Mouse (Mus musculus): ENCODE measurements at regions not wholly inside any gene's neighbourhood (a gene's known extent, or its start where the extent isn't known, plus 50 kb on each side); places are given as distances from the start of the nearest gene placed in this dataset.
"Not testable (repeated sequence)": the region's sequence is repeated elsewhere in the genome, so short reads cannot be mapped to it uniquely, and the experiment has no call there.

DNA sequence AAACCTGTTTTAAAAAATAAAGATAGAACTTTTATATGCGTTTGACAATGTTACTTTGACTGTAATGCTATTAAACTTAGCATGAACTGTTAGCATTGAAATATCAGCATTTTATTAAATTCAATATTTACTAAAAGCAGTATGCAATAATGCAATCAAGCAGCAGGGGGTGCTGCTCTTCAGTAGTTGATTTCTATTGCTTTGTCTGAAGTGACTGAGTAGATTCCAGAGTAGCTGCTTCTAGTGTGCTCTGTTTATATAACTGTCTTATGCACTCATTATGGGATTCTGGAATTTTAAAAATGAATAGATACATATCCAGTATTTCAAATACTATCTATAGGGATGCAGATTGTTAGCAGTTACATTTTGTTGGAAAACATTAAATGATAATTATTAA lies 146.2 kb downstream of the Gm28710 start:
- no peak for TF ChIP-seq CTCF (IDR thresholded peaks at IDR 0.05; ENCODE audit: insufficient read depth, low read depth, low read length)
- TF ChIP-seq POLR2A (IDR thresholded peaks at IDR 0.05; ENCODE audit: insufficient read depth, low read depth, low read length), result no peak
- WGBS, result 75% methylated on average over 1 of the region's 1 CpGs
- H3K4me1 ChIP-seq (ENCODE audit: control insufficient read depth, insufficient read depth, low read length), result no peaks in the 10 kb centered on the region
- H3K4me3 ChIP-seq (ENCODE audit: insufficient read depth, low read depth, low read length), result no peak overlapping the region
- H3K27ac ChIP-seq (ENCODE audit: insufficient read depth, low read depth, low read length), result no peak overlapping the region

DNA sequence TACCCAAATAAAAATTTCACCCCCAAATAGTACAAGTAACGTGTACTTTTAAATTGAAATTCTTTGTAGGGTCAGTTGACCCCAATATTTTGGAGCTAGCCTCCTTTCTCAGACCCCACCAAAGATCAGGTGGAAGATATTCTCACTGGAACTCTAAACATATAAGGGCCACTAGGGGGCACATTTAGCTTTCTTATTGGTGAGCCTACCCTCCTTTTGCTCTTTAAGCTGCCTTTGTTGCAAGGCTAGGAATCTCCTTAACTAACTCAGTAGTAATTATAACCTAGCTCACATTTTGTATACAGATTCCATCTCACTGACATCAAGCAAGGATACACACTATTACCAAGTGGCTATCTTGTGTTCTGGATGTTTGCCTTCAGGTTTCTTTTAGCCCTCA lies 155.8 kb downstream of the Gm28710 start:
- Histone ChIP-seq H3K4me3 (ENCODE audit: insufficient read depth, low read depth, low read length) (no peak overlapping the region), H3K27ac (ENCODE audit: insufficient read depth, low read depth, low read length) (no peak overlapping the region), H3K4me1 (ENCODE audit: control insufficient read depth, insufficient read depth, low read length) (no peaks in the 10 kb centered on the region)
- TF ChIP-seq CTCF (IDR thresholded peaks at IDR 0.05; ENCODE audit: insufficient read depth, low read depth, low read length), result no peak
- TF ChIP-seq POLR2A (IDR thresholded peaks at IDR 0.05; ENCODE audit: insufficient read depth, low read depth, low read length), result no peak
- WGBS, result 41% methylated on average over 1 of the region's 1 CpGs

DNA sequence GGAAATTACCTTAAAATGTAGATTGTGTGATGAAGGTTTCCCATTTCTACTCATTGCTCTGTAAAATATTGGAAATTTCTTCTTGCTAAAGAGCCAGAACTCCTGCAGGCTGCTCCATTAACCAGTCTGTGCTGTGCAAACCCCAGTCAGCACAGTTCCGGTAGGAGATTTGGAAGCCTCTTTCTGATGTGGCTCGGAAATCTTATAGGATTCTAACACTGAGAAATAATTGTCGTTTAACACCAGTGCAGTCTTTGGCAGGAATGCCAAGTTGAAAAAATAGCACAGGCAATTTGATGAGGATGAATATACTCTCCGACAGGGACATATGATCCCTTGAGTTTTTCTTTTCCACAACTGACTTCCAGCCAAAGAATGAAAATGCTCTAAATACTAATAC lies 176.1 kb downstream of the Gm28710 start:
- H3K27ac ChIP-seq (ENCODE audit: insufficient read depth, low read depth, low read length), result no peak overlapping the region
- WGBS, result 70% methylated on average over 4 of the region's 4 CpGs
- no peak overlapping the region for H3K4me3 ChIP-seq (ENCODE audit: insufficient read depth, low read depth, low read length)
- no peaks in the 10 kb centered on the region for H3K4me1 ChIP-seq (ENCODE audit: control insufficient read depth, insufficient read depth, low read length)
- TF ChIP-seq CTCF (IDR thresholded peaks at IDR 0.05; ENCODE audit: insufficient read depth, low read depth, low read length) (no peak), POLR2A (IDR thresholded peaks at IDR 0.05; ENCODE audit: insufficient read depth, low read depth, low read length) (no peak)

DNA sequence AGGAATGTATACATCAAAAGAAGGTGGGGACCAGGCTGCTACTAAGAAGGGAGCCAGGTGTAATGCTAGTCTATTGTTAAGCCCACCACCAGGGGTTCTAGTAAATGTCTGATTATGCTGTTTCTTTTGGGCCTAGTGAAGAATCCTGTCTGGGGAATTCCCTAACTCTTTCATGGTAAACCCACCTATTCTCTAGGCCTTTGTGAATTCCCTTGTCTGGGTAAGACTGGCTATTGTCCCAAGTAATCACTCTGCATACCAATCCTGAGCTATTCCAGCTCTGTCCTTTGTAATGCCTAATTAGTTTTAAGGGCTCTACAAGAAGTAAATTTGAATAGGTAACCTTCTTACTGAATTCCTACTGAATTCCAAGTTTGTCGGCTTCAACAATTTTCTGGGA lies 177.2 kb downstream of the Gm28710 start:
- H3K27ac ChIP-seq (ENCODE audit: insufficient read depth, low read depth, low read length); H3K4me1 ChIP-seq (ENCODE audit: control insufficient read depth, insufficient read depth, low read length); H3K4me3 ChIP-seq (ENCODE audit: insufficient read depth, low read depth, low read length): not testable (repeated sequence)
- 51% methylated on average over 1 of the region's 1 CpGs for WGBS

DNA sequence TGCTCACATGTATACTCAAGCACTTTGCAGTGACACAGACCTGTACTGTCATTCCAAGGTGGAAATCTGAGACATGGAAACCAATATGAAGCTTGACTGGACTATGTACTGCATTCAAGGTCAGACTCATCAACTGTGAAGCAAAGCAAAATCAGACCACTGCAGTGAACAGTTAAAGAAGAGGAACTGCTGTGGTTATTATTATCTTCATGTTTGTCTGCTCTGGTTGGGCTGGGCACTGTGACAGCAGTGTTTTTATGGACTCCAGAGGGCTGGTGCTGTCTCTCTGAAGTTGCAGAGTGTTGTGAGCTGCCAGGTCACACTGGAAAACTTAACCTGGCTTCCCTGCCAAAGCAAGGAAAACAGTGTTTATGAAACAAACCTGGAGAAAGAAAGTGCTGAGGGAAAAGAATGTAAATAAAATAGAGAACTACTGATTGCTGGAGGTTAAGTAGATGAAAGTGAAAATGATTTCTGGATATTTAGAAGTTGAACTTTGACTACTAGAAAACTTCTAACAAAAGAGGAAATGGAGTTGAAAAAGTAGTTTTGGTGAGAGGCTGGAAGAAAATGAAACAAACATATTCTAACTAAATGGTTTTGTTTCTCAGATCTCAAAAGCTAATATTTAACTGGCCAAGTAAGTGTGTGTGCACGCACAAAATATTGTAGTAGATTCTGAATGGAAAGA lies 181.7 kb downstream of the Gm28710 start:
- H3K27ac ChIP-seq (ENCODE audit: insufficient read depth, low read depth, low read length), result no peak overlapping the region
- no peak overlapping the region for H3K4me3 ChIP-seq (ENCODE audit: insufficient read depth, low read depth, low read length)
- TF ChIP-seq CTCF (IDR thresholded peaks at IDR 0.05; ENCODE audit: insufficient read depth, low read depth, low read length), result no peak
- no peak for TF ChIP-seq POLR2A (IDR thresholded peaks at IDR 0.05; ENCODE audit: insufficient read depth, low read depth, low read length)
- H3K4me1 ChIP-seq (ENCODE audit: control insufficient read depth, insufficient read depth, low read length), result no peaks in the 10 kb centered on the region
- 87% methylated on average over 1 of the region's 1 CpGs for WGBS

DNA sequence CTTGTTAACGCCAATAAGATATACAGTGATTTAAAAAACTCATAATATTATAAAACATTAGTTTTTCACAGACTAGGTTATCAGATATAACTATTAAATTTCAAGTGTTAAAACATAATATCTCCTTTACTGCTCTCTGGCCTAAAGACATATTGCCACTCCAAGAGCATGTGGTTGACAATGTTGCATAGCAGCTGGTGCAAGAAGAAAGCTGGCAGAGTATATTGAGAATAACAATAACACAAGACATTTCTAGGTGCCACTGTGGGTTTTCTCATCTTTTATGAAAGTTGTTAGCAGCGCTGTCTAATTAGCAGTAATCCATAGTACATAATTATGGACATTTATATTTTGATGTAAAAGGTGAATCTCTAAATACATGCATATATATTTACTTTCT lies 184.4 kb downstream of the Gm28710 start:
- no peaks in the 10 kb centered on the region for H3K4me1 ChIP-seq (ENCODE audit: control insufficient read depth, insufficient read depth, low read length)
- 93% methylated on average over 2 of the region's 2 CpGs for WGBS
- H3K4me3 ChIP-seq (ENCODE audit: insufficient read depth, low read depth, low read length), result no peak overlapping the region
- H3K27ac ChIP-seq (ENCODE audit: insufficient read depth, low read depth, low read length), result no peak overlapping the region
- TF ChIP-seq POLR2A (IDR thresholded peaks at IDR 0.05; ENCODE audit: insufficient read depth, low read depth, low read length), result no peak
- TF ChIP-seq CTCF (IDR thresholded peaks at IDR 0.05; ENCODE audit: insufficient read depth, low read depth, low read length), result no peak

DNA sequence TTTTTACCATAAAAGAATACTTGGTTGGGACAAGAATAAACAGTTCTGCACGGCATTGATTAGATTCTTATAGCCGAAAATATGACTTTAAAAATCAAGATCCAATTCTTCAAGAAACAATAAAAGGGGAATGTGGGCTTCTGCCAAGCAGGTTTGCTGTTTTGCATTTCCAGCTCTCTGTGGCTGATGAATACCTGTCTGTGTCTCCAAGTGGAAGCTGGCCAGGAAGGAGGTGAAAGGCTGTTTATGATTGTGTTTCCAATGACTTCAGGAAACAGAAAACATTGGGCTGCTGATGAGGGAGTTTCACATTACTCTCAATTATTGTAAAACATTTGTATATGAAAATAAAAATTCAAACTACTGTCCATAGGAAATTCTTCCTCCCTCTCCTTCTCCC lies 193.3 kb downstream of the Gm28710 start:
- H3K4me1 ChIP-seq (ENCODE audit: control insufficient read depth, insufficient read depth, low read length), result no peaks in the 10 kb centered on the region
- WGBS, result 73% methylated on average over 2 of the region's 2 CpGs
- no peak overlapping the region for H3K27ac ChIP-seq (ENCODE audit: insufficient read depth, low read depth, low read length)
- no peak overlapping the region for H3K4me3 ChIP-seq (ENCODE audit: insufficient read depth, low read depth, low read length)
- TF ChIP-seq POLR2A (IDR thresholded peaks at IDR 0.05; ENCODE audit: insufficient read depth, low read depth, low read length), result no peak
- TF ChIP-seq CTCF (IDR thresholded peaks at IDR 0.05; ENCODE audit: insufficient read depth, low read depth, low read length), result no peak

DNA sequence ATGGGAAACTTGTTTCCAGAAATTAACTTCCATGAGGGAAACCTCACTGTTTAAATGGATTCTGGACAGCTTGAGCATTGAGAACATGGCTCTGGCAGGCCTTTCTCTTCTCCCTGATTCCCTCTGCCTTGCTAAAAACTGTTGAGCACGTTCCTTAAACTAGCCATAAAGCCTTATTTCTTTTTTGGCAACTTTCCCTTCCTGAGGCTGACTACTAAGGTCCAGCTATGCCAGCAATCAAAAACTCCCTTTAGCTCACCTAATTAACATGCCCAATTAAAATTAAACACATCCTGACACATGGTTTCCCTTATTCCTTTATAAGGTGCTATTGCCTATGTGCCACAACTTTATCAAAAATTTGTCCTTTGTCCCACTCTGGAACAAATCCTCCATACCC lies 199.9 kb downstream of the Gm28710 start:
- TF ChIP-seq CTCF (IDR thresholded peaks at IDR 0.05; ENCODE audit: insufficient read depth, low read depth, low read length), result no peak
- TF ChIP-seq POLR2A (IDR thresholded peaks at IDR 0.05; ENCODE audit: insufficient read depth, low read depth, low read length), result no peak
- Histone ChIP-seq H3K4me3 (ENCODE audit: insufficient read depth, low read depth, low read length) (no peak overlapping the region), H3K4me1 (ENCODE audit: control insufficient read depth, insufficient read depth, low read length) (no peaks in the 10 kb centered on the region), H3K27ac (ENCODE audit: insufficient read depth, low read depth, low read length) (no peak overlapping the region)
- 30% methylated on average over 1 of the region's 1 CpGs for WGBS

DNA sequence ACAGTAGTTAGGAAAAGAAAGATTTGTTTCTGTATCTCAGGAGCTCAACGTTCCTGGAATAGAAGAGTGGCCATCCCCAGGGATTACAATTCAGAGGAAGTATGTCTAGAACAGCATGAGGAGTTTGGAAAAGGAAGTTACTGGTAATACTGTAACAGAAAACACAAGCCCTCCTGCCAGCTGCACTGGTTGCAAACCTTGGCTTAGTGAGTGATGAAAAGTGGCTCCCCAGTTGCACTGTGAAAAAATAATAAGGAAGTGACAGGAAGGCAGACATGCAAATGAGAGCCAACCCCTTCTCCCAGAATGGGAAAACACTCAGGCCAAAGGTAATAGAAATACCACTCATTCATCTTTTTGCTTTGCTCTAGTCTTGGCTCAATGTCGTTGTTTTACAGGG lies 207.6 kb downstream of the Gm28710 start:
- no peak for TF ChIP-seq CTCF (IDR thresholded peaks at IDR 0.05; ENCODE audit: insufficient read depth, low read depth, low read length)
- no peak for TF ChIP-seq POLR2A (IDR thresholded peaks at IDR 0.05; ENCODE audit: insufficient read depth, low read depth, low read length)
- WGBS, result 43% methylated on average over 2 of the region's 2 CpGs
- H3K27ac ChIP-seq (ENCODE audit: insufficient read depth, low read depth, low read length), result no peak overlapping the region
- no peak overlapping the region for H3K4me3 ChIP-seq (ENCODE audit: insufficient read depth, low read depth, low read length)
- H3K4me1 ChIP-seq (ENCODE audit: control insufficient read depth, insufficient read depth, low read length), result no peaks in the 10 kb centered on the region
